Mouse (Mus musculus) embryonic facial prominence, embryonic 14.5 days (tissue): ENCODE data around the gene Rnaseh2a. TPM values are rescaled to one million over a fixed set of nuclear protein-coding genes. Genes with fewer than 3 reads are reported as not detected.
A peak's percentile ranks its signal among the peaks of the same experiment; 100 is the strongest.

Source experiments
- ATAC-seq: fragments of 200-750 bp; cut with Nextera tagmentation; 2 replicates; pipeline ENCODE4 v1.8.0; 2017; ENCODE audit warnings: low read depth, moderate number of reproducible peaks, moderate TSS enrichment
- DNase-seq: peaks from one replicate; pipeline ENCODE4 v3.0.0-alpha.2; 2015; ENCODE audit warnings: low spot score
- H3K27ac ChIP-seq: fragments of 300-500 bp; sonication (generic); replicated peaks from 2 replicates; pipeline ENCODE4 v1.5.1; 2014; ENCODE audit warnings: low read depth, mild to moderate bottlenecking, low read length, moderate library complexity
- H3K27me3 ChIP-seq: fragments of 300-500 bp; sonication (generic); replicated peaks from 2 replicates; pipeline ENCODE4 v1.6.1; 2014; ENCODE audit warnings: low read length; ENCODE audit not compliant: control insufficient read depth, insufficient read depth
- H3K36me3 ChIP-seq: fragments of 300-500 bp; sonication (generic); 2 replicates; pipeline ENCODE4 v1.6.1; 2014; ENCODE audit warnings: low read length, mixed read lengths; ENCODE audit not compliant: control insufficient read depth, insufficient read depth
- H3K4me1 ChIP-seq: fragments of 300-500 bp; sonication (generic); 2 replicates; pipeline ENCODE4 v1.6.1; 2014; ENCODE audit warnings: antibody characterized with exemption, low read length; ENCODE audit not compliant: control insufficient read depth, insufficient read depth
- H3K4me2 ChIP-seq: fragments of 300-500 bp; sonication (generic); 2 replicates; pipeline ENCODE4 v1.6.1; 2014; ENCODE audit warnings: low read depth, mild to moderate bottlenecking, low read length, moderate library complexity, mixed read lengths
- H3K4me3 ChIP-seq: fragments of 300-500 bp; sonication (generic); 2 replicates; pipeline ENCODE4 v1.5.1; 2014; ENCODE audit warnings: low read depth, mild to moderate bottlenecking, low read length
- H3K9ac ChIP-seq: fragments of 300-500 bp; sonication (generic); 2 replicates; pipeline ENCODE4 v1.6.1; 2014; ENCODE audit warnings: low read depth, mild to moderate bottlenecking, low read length, moderate library complexity, mixed read lengths
- H3K9me3 ChIP-seq: fragments of 300-500 bp; sonication (generic); 2 replicates; pipeline ENCODE4 v1.6.1; 2016; ENCODE audit warnings: low read length; ENCODE audit not compliant: control insufficient read depth
- WGBS: fragments of 180-500 bp; shearing (Covaris S2); extraction: QIAGEN DNeasy Blood & Tissue Kit; methylation state at CpG from one replicate; pipeline ENCODE4 v1.1.7; 2014; 5-methylcytosine and 5-hydroxymethylcytosine counted together
- polyA plus RNA-seq: library from polyadenylated mRNA; unstranded; fragments of >200 nt; fragmentation: Nextera tagmentation; extraction: Ambion mirVana; gene quantifications from 2 replicates; pipeline ENCODE4 v1.2.1, GENCODE M21; 2014

The Rnaseh2a gene
- polyA plus RNA-seq, 1 experiment from 2014 or later: 73.7 TPM

- peaks cover 15% of the 10 kb centered on the region; the same call in 1 of the 2 replicates for H3K36me3 ChIP-seq
- ATAC-seq (no peak), DNase-seq (no peak)
- no peak overlapping the region for H3K9ac ChIP-seq
- H3K4me2 ChIP-seq: no peak overlapping the region
- no peak overlapping the region for H3K4me3 ChIP-seq
- WGBS: 74% methylated on average over 5 of the region's 5 CpGs
- no peak overlapping the region for H3K27ac ChIP-seq
- H3K4me1 ChIP-seq: peaks cover 3% of the 10 kb centered on the region; the same call in 1 of the 2 replicates
- H3K27me3 ChIP-seq: no peaks in the 10 kb centered on the region; the same call in 1 of the 2 replicates
- no peaks in the 10 kb centered on the region for H3K9me3 ChIP-seq
Observed at GRCm38 (mm10) chr8:84996978-84997377, 27.4 kb upstream of the Rnaseh2a start.

GRCm38 (mm10) chr8:84995680-84996079, 26.1 kb upstream of the Rnaseh2a start:
- Histone ChIP-seq H3K9me3 (no peaks in the 10 kb centered on the region), H3K36me3 (peaks cover 15% of the 10 kb centered on the region; the same call in 1 of the 2 replicates), H3K27ac (no peak overlapping the region), H3K27me3 (no peaks in the 10 kb centered on the region; the same call in 1 of the 2 replicates), H3K4me2 (no peak overlapping the region), H3K4me3 (no peak overlapping the region), H3K9ac (no peak overlapping the region), H3K4me1 (peaks cover 10% of the 10 kb centered on the region; the same call in 1 of the 2 replicates)
- DNase-seq (peak; percentile 72), ATAC-seq (peak; percentile 16; the same call in 1 of the 2 replicates)
- 24% methylated on average over 23 of the region's 25 CpGs for WGBS

GRCm38 (mm10) chr8:84994375-84994774, 24.8 kb upstream of the Rnaseh2a start:
- H3K4me3 ChIP-seq: no peak overlapping the region
- WGBS: 95% methylated on average over 9 of the region's 9 CpGs

GRCm38 (mm10) chr8:84990836-84991235, 21.3 kb upstream of the Rnaseh2a start:
- Histone ChIP-seq H3K4me3 (peak overlapping the region; percentile 73), H3K27me3 (no peaks in the 10 kb centered on the region; the same call in 1 of the 2 replicates), H3K27ac (peak overlapping the region; percentile 79), H3K36me3 (peaks cover 7% of the 10 kb centered on the region; the same call in 1 of the 2 replicates), H3K4me1 (peaks cover 7% of the 10 kb centered on the region; the same call in 1 of the 2 replicates), H3K9ac (peak overlapping the region; percentile 75), H3K9me3 (no peaks in the 10 kb centered on the region), H3K4me2 (peak overlapping the region; percentile 97)
- WGBS: 2% methylated on average over 15 of the region's 15 CpGs
- DNase-seq (peak; percentile 92), ATAC-seq (peak; percentile 47)

More at GRCm38 (mm10) chr8:84994375-84994774, 24.8 kb upstream of the Rnaseh2a start:
- Histone ChIP-seq H3K27me3 (no peaks in the 10 kb centered on the region; the same call in 1 of the 2 replicates), H3K4me2 (no peak overlapping the region), H3K36me3 (peaks cover 15% of the 10 kb centered on the region; the same call in 1 of the 2 replicates), H3K27ac (no peak overlapping the region), H3K9ac (no peak overlapping the region), H3K9me3 (no peaks in the 10 kb centered on the region), H3K4me1 (peaks cover 10% of the 10 kb centered on the region; the same call in 1 of the 2 replicates)
- no peak for ATAC-seq
- DNase-seq: no peak

- H3K27me3 ChIP-seq: no peaks in the 10 kb centered on the region; the same call in 1 of the 2 replicates
- peak; percentile 94 for ATAC-seq
- peak within 1 kb of the TSS; percentile 73 for H3K4me3 ChIP-seq
- H3K27ac ChIP-seq: peak within 1 kb of the TSS; percentile 79
- peak within 1 kb of the TSS; percentile 75 for H3K9ac ChIP-seq
- H3K4me2 ChIP-seq: peak within 1 kb of the TSS; percentile 97
- H3K36me3 ChIP-seq: peaks cover 7% of the 10 kb centered on the region; the same call in 1 of the 2 replicates
- 1% methylated on average over 14 of the region's 28 CpGs for WGBS
- H3K9me3 ChIP-seq: no peaks in the 10 kb centered on the region
- H3K4me1 ChIP-seq: peaks cover 11% of the 10 kb centered on the region
- DNase-seq: peak; percentile 99
Observed at GRCm38 (mm10) chr8:84990349-84990748, 20.8 kb upstream of the Rnaseh2a start, which contains the start of gene Hook2. Gene Hook2, plus strand, starts transcription at chr8:84990603.

- Histone ChIP-seq H3K36me3 (peaks cover 2% of the 10 kb centered on the region; the same call in 1 of the 2 replicates), H3K27ac (peak overlapping the region; percentile 79), H3K9me3 (no peaks in the 10 kb centered on the region), H3K4me1 (peaks cover 16% of the 10 kb centered on the region), H3K27me3 (no peaks in the 10 kb centered on the region), H3K4me2 (peak overlapping the region; percentile 97), H3K4me3 (peak overlapping the region; percentile 73), H3K9ac (peak overlapping the region; percentile 72)
- ATAC-seq (peak; percentile 76), DNase-seq (peak; percentile 95)
- WGBS: under 1% methylated on average over 15 of the region's 15 CpGs
Observed at GRCm38 (mm10) chr8:84989810-84990209, 20.2 kb upstream of the Rnaseh2a start.

GRCm38 (mm10) chr8:84989311-84989731, 19.8 kb upstream of the Rnaseh2a start:
- ATAC-seq: no peak
- H3K9me3 ChIP-seq: no peaks in the 10 kb centered on the region
- 6% methylated on average over 15 of the region's 15 CpGs for WGBS
- no peak overlapping the region for H3K4me3 ChIP-seq
- no peaks in the 10 kb centered on the region for H3K36me3 ChIP-seq
- H3K27ac ChIP-seq: peak overlapping the region; percentile 4; the same call in 1 of the 2 replicates
- H3K9ac ChIP-seq: 0 out of 2 replicates have a peak overlapping the region, but pooled peaks have one; percentile 72
- peak overlapping the region; percentile 97 for H3K4me2 ChIP-seq
- H3K27me3 ChIP-seq: no peaks in the 10 kb centered on the region
- no peak for DNase-seq
- peaks cover 20% of the 10 kb centered on the region for H3K4me1 ChIP-seq

GRCm38 (mm10) chr8:84987903-84988302, 18.3 kb upstream of the Rnaseh2a start:
- 61% methylated on average over 2 of the region's 2 CpGs for WGBS
- Histone ChIP-seq H3K27ac (no peak overlapping the region), H3K4me3 (no peak overlapping the region), H3K4me2 (no peak overlapping the region), H3K36me3 (no peaks in the 10 kb centered on the region), H3K9me3 (no peaks in the 10 kb centered on the region), H3K4me1 (peaks cover 20% of the 10 kb centered on the region), H3K9ac (no peak overlapping the region), H3K27me3 (no peaks in the 10 kb centered on the region)
- ATAC-seq: no peak
- no peak for DNase-seq

GRCm38 (mm10) chr8:84987388-84987787, 17.8 kb upstream of the Rnaseh2a start:
- no peaks in the 10 kb centered on the region for H3K36me3 ChIP-seq
- H3K27me3 ChIP-seq: no peaks in the 10 kb centered on the region
- H3K4me3 ChIP-seq: no peak overlapping the region
- no peaks in the 10 kb centered on the region for H3K9me3 ChIP-seq
- no peak overlapping the region for H3K4me2 ChIP-seq
- WGBS: 84% methylated on average over 5 of the region's 5 CpGs
- no peak for ATAC-seq
- H3K4me1 ChIP-seq: peaks cover 20% of the 10 kb centered on the region
- no peak overlapping the region for H3K9ac ChIP-seq
- H3K27ac ChIP-seq: no peak overlapping the region
- DNase-seq: no peak
